Mouse (Mus musculus) embryonic facial prominence, embryonic 12.5 days (tissue): Measurements from ENCODE around the gene Casp2. TPM values are rescaled to one million over a fixed set of nuclear protein-coding genes. Genes with fewer than 3 reads are reported as not detected.
A peak's percentile ranks its signal among the peaks of the same experiment; 100 is the strongest.

Experiments
- ATAC-seq: fragments of 200-750 bp; cut with Nextera tagmentation; 2 replicates; pipeline ENCODE4 v1.8.0; 2017; ENCODE audit not compliant: insufficient number of reproducible peaks, insufficient read depth, low FRiP score, low TSS enrichment
- H3K27ac ChIP-seq: fragments of 300-500 bp; sonication (generic); 2 replicates; pipeline ENCODE4 v1.5.1; 2016; ENCODE audit warnings: mild to moderate bottlenecking
- H3K27me3 ChIP-seq: fragments of 300-500 bp; sonication (generic); 2 replicates; pipeline ENCODE4 v1.6.1; 2016; ENCODE audit warnings: mild to moderate bottlenecking, moderate library complexity
- H3K36me3 ChIP-seq: fragments of 300-500 bp; sonication (generic); 2 replicates; pipeline ENCODE4 v1.6.1; 2016; ENCODE audit warnings: mild to moderate bottlenecking
- H3K4me1 ChIP-seq: fragments of 300-500 bp; sonication (generic); 2 replicates; pipeline ENCODE4 v1.6.1; 2016
- H3K4me2 ChIP-seq: fragments of 300-500 bp; sonication (generic); replicated peaks from 2 replicates; pipeline ENCODE4 v1.6.1; 2016; ENCODE audit warnings: mild to moderate bottlenecking, moderate library complexity
- H3K4me3 ChIP-seq: fragments of 300-500 bp; sonication (generic); 2 replicates; pipeline ENCODE4 v1.5.1; 2016; ENCODE audit warnings: mild to moderate bottlenecking
- H3K9ac ChIP-seq: fragments of 300-500 bp; sonication (generic); 2 replicates; pipeline ENCODE4 v1.6.1; 2016; ENCODE audit warnings: mild to moderate bottlenecking, moderate library complexity
- H3K9me3 ChIP-seq: fragments of 300-500 bp; sonication (generic); 2 replicates; pipeline ENCODE4 v1.6.1; 2016; ENCODE audit warnings: mild to moderate bottlenecking, moderate library complexity
- WGBS: fragments of 180-500 bp; shearing (Covaris S2); methylation state at CpG from one replicate; pipeline ENCODE4 v1.1.7; 2016; 5-methylcytosine and 5-hydroxymethylcytosine counted together
- polyA plus RNA-seq: library from polyadenylated mRNA; unstranded; fragments of >200 nt; fragmentation: Nextera tagmentation; extraction: Ambion mirVana; gene quantifications from 2 replicates; pipeline ENCODE4 v1.2.1, GENCODE M21; 2016

The Casp2 gene
- 69.8 and 71.0 TPM in 2 replicates for polyA plus RNA-seq

DNA sequence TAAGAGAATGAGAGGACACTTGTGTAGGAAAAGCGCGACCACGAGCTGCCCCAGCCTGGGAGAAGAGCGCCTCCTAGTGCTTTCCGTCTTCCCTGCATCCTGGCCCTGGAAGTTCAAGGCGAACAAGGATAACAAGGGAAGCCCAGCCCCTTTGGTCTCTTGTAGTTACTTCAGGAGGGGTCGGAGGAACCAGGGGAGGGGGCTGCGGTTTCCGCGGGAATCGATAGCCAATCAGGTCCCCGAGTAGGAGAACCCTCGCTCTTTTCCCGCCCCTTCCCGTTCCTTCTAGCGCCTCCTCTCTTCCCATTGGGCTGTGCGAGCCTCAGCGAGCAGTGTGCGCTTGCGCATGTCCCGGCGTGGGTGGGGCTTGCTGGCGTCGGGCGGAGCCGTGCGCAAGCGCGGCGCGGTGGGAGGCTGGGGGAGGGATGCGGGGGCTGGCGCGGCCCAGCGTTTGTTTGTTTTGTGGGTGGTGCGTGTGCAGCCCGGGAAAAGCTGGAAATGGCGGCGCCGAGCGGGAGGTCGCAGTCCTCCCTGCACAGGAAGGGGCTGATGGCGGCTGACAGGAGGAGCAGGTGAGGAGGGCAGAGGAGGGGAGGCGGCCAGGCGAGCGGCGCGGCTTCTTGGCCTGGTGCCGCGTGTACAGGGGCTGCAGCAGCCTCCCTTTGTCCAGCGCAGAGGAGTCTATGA, at the start of gene Casp2:
Gene Casp2 (plus strand): TSS at position 360 of the 687 bp plus-strand sequence.
- peak; percentile 99 for ATAC-seq
- Histone ChIP-seq H3K36me3 (peaks cover 26% of the 10 kb centered on the region), H3K9me3 (no peaks in the 10 kb centered on the region), H3K9ac (peak within 1 kb of the TSS; percentile 89), H3K4me3 (peak within 1 kb of the TSS; percentile 80), H3K4me2 (peak within 1 kb of the TSS; percentile 71), H3K27ac (peak within 1 kb of the TSS; percentile 88), H3K27me3 (no peaks in the 10 kb centered on the region; the same call in 1 of the 2 replicates), H3K4me1 (no peaks in the 10 kb centered on the region)
- under 1% methylated on average over 50 of the region's 51 CpGs for WGBS

GRCm38 (mm10) chr6:42215028-42215427, 49.8 kb upstream of the Casp2 start, which contains the start of gene Tas2r144:
TSS of gene Tas2r144 (plus strand) at chr6:42215328.
- no peak within 1 kb of the TSS for H3K4me3 ChIP-seq
- H3K9ac ChIP-seq, result no peak within 1 kb of the TSS
- H3K27ac ChIP-seq, result no peak within 1 kb of the TSS
- H3K4me1 ChIP-seq, result no peaks in the 10 kb centered on the region
- no peak for ATAC-seq
- H3K4me2 ChIP-seq, result no peak within 1 kb of the TSS
- no peaks in the 10 kb centered on the region for H3K27me3 ChIP-seq
- H3K36me3 ChIP-seq, result no peaks in the 10 kb centered on the region
- no peaks in the 10 kb centered on the region for H3K9me3 ChIP-seq
- 88% methylated on average over 2 of the region's 2 CpGs for WGBS

GRCm38 (mm10) chr6:42222286-42222685, 42.5 kb upstream of the Casp2 start:
- H3K4me1 ChIP-seq, result no peaks in the 10 kb centered on the region
- H3K27ac ChIP-seq, result no peak overlapping the region
- H3K4me2 ChIP-seq, result no peak overlapping the region
- H3K9me3 ChIP-seq, result no peaks in the 10 kb centered on the region
- no peaks in the 10 kb centered on the region for H3K36me3 ChIP-seq
- H3K27me3 ChIP-seq, result no peaks in the 10 kb centered on the region
- 33% methylated on average over 3 of the region's 3 CpGs for WGBS
- no peak for ATAC-seq
- no peak overlapping the region for H3K9ac ChIP-seq
- no peak overlapping the region for H3K4me3 ChIP-seq

DNA sequence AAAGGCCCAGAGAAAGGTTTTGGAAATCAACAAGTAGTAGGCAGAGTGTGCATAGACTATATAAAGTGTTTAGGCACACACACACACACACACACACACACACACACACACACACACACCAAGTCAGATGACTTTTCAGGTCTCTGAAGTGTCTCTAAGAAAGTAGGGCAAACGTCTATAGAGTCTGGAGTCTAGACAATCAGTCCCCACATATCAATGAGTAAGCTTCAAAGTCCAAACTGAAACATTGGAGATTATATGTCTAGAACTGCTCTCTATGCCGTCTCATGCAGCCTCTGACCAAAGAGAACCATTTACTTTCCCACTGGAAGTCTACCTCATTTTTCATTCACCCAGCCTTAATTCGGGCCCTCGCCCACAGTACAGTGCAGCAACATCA, 39.7 kb upstream of the Casp2 start:
- no peak overlapping the region for H3K9ac ChIP-seq
- ATAC-seq, result no peak
- no peaks in the 10 kb centered on the region for H3K27me3 ChIP-seq
- no peaks in the 10 kb centered on the region for H3K4me1 ChIP-seq
- H3K27ac ChIP-seq, result no peak overlapping the region
- no peaks in the 10 kb centered on the region for H3K9me3 ChIP-seq
- no peaks in the 10 kb centered on the region for H3K36me3 ChIP-seq
- no peak overlapping the region for H3K4me3 ChIP-seq
- 68% methylated on average over 4 of the region's 4 CpGs for whole genome bisulfite sequencing
- H3K4me2 ChIP-seq, result no peak overlapping the region

DNA sequence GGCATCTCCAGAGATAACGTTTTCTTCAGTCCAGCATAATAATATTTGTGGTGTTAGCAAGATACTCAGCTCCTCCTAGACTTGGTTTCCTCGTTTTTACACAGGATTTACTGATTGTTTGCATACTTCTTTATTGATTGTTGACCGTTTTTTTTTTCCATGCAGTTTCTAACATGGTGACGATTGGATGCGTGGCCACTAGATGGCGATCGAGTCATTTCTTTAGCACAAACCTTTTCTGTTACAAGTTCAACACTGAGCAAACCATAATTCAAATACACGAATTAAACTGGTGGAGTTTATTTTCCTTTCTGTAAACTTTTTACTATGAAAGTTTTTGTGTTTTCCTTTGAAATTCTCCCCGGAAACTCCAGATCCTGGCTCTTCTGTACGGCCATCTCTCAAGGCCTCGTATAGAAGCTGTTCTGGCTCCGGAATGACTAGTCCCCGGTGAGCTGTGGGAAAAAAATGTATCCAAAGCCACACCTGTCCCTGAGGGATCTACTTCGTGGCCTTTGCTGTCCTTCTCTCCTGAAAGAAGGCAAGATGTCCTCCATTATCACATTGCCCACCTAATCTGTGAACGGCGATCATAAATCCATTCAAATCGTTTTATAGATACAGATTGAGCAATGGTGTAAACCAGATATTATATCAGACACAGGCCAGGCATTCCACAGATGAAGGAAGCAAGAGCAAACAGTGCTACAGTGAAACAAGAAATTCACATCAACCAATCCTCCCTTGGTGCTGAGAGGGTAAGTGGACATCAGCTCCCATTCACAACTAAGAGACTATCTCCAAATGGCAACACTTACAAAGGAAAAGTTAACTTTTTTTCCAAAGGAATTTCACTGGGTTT, 37.3 kb upstream of the Casp2 start:
- 33% methylated on average over 17 of the region's 17 CpGs for WGBS
- Histone ChIP-seq H3K9ac (no peak overlapping the region), H3K4me1 (no peaks in the 10 kb centered on the region), H3K36me3 (no peaks in the 10 kb centered on the region), H3K4me2 (no peak overlapping the region), H3K27ac (no peak overlapping the region), H3K27me3 (no peaks in the 10 kb centered on the region), H3K4me3 (no peak overlapping the region), H3K9me3 (no peaks in the 10 kb centered on the region)
- no peak for ATAC-seq

- no peaks in the 10 kb centered on the region for H3K4me1 ChIP-seq
- no peak overlapping the region for H3K27ac ChIP-seq
- WGBS, result 71% methylated on average over 4 of the region's 4 CpGs
- H3K36me3 ChIP-seq, result no peaks in the 10 kb centered on the region
- no peaks in the 10 kb centered on the region for H3K27me3 ChIP-seq
- no peaks in the 10 kb centered on the region for H3K9me3 ChIP-seq
- no peak for ATAC-seq
- H3K4me2 ChIP-seq, result no peak overlapping the region
- no peak overlapping the region for H3K9ac ChIP-seq
- no peak overlapping the region for H3K4me3 ChIP-seq
Observed at GRCm38 (mm10) chr6:42229610-42230009, 35.2 kb upstream of the Casp2 start.

- Histone ChIP-seq H3K27me3 (no peaks in the 10 kb centered on the region), H3K9me3 (no peaks in the 10 kb centered on the region), H3K4me3 (no peak overlapping the region), H3K9ac (no peak overlapping the region), H3K27ac (no peak overlapping the region), H3K4me1 (no peaks in the 10 kb centered on the region), H3K4me2 (no peak overlapping the region), H3K36me3 (no peaks in the 10 kb centered on the region)
- WGBS, result 90% methylated on average over 3 of the region's 3 CpGs
- ATAC-seq, result no peak
Observed at GRCm38 (mm10) chr6:42231191-42231590, 33.6 kb upstream of the Casp2 start.

DNA sequence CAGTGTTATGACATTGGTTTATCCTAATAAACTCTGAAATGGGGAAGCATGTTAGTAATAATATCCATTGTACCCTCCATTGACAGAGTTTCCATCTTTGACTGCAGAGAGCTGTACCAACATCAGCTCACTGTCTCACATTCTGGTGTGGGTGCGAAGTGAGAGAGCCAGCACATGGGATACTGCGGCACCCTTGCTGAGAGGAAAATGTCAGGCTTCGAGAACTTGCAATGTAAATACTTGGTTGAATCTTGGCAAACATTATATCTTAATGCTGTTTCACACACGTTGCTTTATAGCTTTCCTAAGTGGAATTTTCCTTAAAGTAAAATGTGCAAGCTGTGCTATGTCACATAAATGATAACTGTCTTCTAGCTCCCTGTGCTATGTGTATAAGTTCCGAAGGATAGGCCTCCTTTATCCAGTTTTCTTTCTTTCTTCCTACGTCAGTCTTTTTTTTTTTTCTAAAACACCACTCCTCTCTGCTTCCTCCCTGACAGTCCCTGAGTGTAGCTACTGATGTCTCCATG, 27.4 kb upstream of the Casp2 start:
- no peaks in the 10 kb centered on the region for H3K27me3 ChIP-seq
- H3K4me1 ChIP-seq, result no peaks in the 10 kb centered on the region
- no peak for ATAC-seq
- H3K27ac ChIP-seq, result no peak overlapping the region
- no peaks in the 10 kb centered on the region for H3K9me3 ChIP-seq
- 72% methylated on average over 6 of the region's 6 CpGs for WGBS
- no peak overlapping the region for H3K4me2 ChIP-seq
- no peak overlapping the region for H3K9ac ChIP-seq
- H3K36me3 ChIP-seq, result no peaks in the 10 kb centered on the region
- H3K4me3 ChIP-seq, result no peak overlapping the region

- 66% methylated on average over 6 of the region's 6 CpGs for WGBS
- Histone ChIP-seq H3K9me3 (no peaks in the 10 kb centered on the region), H3K4me1 (no peaks in the 10 kb centered on the region), H3K4me3 (no peak overlapping the region), H3K27ac (no peak overlapping the region), H3K36me3 (no peaks in the 10 kb centered on the region), H3K4me2 (no peak overlapping the region), H3K27me3 (0 out of 2 replicates have a peak, but pooled peaks cover 1% of the 10 kb centered on the region), H3K9ac (no peak overlapping the region)
- ATAC-seq, result no peak
Observed at GRCm38 (mm10) chr6:42241311-42242045, 23.3 kb upstream of the Casp2 start.

DNA sequence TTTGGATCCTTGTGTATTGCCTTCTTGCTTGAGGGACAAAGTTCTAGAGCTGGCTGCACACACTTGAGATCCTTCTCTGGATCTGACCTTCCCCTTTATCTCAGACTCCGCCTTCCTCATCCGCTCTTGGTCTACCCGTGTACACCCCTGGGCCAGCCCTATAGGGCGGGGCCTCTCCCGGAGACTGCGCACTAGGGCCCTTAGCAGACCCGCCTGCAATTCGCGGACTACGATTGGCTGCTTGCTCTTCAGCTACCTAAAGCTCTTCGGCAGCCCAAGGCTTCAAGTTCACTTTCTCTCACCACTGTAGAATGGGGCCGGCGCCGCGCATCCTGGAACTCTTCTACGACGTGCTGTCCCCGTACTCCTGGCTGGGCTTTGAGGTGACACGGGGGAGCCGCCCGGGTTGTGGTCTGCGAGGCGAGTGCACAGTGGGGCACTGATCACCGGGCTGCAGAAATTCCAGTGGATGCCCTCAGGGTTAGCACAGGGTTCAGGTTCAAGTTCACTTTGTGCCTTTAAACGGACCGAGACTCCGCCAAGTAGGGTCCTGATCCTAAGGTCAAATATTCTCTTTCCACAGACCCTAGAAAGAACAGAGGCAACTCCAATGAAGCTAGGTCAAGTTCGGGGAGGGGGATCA, 19.0 kb upstream of the Casp2 start, which contains the start of gene Gstk1:
Gene Gstk1 (plus strand): TSS at position 225 of the 643 bp plus-strand sequence.
- peak; percentile 100 for ATAC-seq
- peak within 1 kb of the TSS; percentile 46 for H3K9ac ChIP-seq
- H3K27ac ChIP-seq, result no peak within 1 kb of the TSS

DNA sequence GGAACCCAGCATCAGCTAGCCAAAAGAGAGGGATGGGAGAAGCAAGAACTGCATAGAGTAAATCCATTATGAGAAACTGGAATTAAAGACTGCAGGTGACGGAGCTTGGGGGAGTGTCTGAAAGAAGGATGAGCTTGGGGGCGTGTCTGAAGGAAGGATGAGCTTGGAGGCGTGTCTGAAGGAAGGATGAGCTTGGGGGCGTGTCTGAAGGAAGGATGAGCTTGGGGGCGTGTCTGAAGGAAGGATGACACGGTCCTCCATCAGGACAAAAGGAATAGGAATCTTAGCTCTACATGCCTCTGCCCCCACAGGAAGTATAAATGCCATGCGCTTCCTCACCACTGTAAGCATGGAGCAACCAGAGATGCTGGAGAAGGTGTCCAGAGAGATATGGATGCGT, 17.6 kb upstream of the Casp2 start:
- 7% methylated on average over 8 of the region's 8 CpGs for WGBS

More for the DNA sequence above, 19.0 kb upstream of the Casp2 start, which contains the start of gene Gstk1:
- Histone ChIP-seq H3K36me3 (no peaks in the 10 kb centered on the region), H3K4me3 (peak within 1 kb of the TSS; percentile 45), H3K9me3 (no peaks in the 10 kb centered on the region), H3K27me3 (0 out of 2 replicates have a peak, but pooled peaks cover 7% of the 10 kb centered on the region), H3K4me2 (peak within 1 kb of the TSS; percentile 72), H3K4me1 (no peaks in the 10 kb centered on the region)
- 3% methylated on average over 28 of the region's 28 CpGs for WGBS

More for the DNA sequence above, 17.6 kb upstream of the Casp2 start:
- no peaks in the 10 kb centered on the region for H3K36me3 ChIP-seq
- no peak overlapping the region for H3K27ac ChIP-seq
- H3K4me1 ChIP-seq, result no peaks in the 10 kb centered on the region
- no peak for ATAC-seq
- no peak overlapping the region for H3K4me3 ChIP-seq
- 0 out of 2 replicates have a peak, but pooled peaks cover 7% of the 10 kb centered on the region for H3K27me3 ChIP-seq
- H3K4me2 ChIP-seq, result no peak overlapping the region; the same call in 1 of the 2 replicates
- no peaks in the 10 kb centered on the region for H3K9me3 ChIP-seq
- H3K9ac ChIP-seq, result no peak overlapping the region
